Mouse (Mus musculus) embryonic facial prominence, embryonic 15.5 days (tissue): Measurements from ENCODE around the gene Dsp. TPM values are rescaled to one million over a fixed set of nuclear protein-coding genes. Genes with fewer than 3 reads are reported as not detected.

Source experiments
- ATAC-seq: fragments of 200-750 bp; cut with Nextera tagmentation; 2 replicates; pipeline ENCODE4 v1.8.0; 2017; ENCODE audit warnings: low read depth, moderate TSS enrichment; ENCODE audit not compliant: insufficient number of reproducible peaks, low FRiP score, low TSS enrichment
- H3K27ac ChIP-seq: fragments of 300-500 bp; sonication (generic); replicated peaks from 2 replicates; pipeline ENCODE4 v1.5.1; 2015; ENCODE audit warnings: mild to moderate bottlenecking, inconsistent platforms
- H3K27me3 ChIP-seq: fragments of 300-500 bp; sonication (generic); 2 replicates; pipeline ENCODE4 v1.6.1; 2015; ENCODE audit warnings: inconsistent platforms
- H3K36me3 ChIP-seq: fragments of 300-500 bp; sonication (generic); 2 replicates; pipeline ENCODE4 v1.6.1; 2015; ENCODE audit warnings: mild to moderate bottlenecking, inconsistent platforms
- H3K4me1 ChIP-seq: fragments of 300-500 bp; sonication (generic); 2 replicates; pipeline ENCODE4 v1.6.1; 2015; ENCODE audit warnings: inconsistent platforms
- H3K4me2 ChIP-seq: fragments of 300-500 bp; sonication (generic); replicated peaks from 2 replicates; pipeline ENCODE4 v1.6.1; 2015; ENCODE audit warnings: mild to moderate bottlenecking, inconsistent platforms
- H3K4me3 ChIP-seq: fragments of 300-500 bp; sonication (generic); replicated peaks from 2 replicates; pipeline ENCODE4 v1.5.1; 2015; ENCODE audit warnings: mild to moderate bottlenecking, inconsistent platforms
- H3K9ac ChIP-seq: fragments of 300-500 bp; sonication (generic); 2 replicates; pipeline ENCODE4 v1.6.1; 2015; ENCODE audit warnings: inconsistent platforms
- H3K9me3 ChIP-seq: fragments of 300-500 bp; sonication (generic); replicated peaks from 2 replicates; pipeline ENCODE4 v1.6.1; 2016; ENCODE audit warnings: inconsistent platforms
- WGBS: fragments of 180-500 bp; shearing (Covaris S2); methylation state at CpG from one replicate; pipeline ENCODE4 v1.1.7; 2015; 5-methylcytosine and 5-hydroxymethylcytosine counted together
- polyA plus RNA-seq: library from polyadenylated mRNA; unstranded; fragments of >200 nt; fragmentation: Nextera tagmentation; extraction: Ambion mirVana; gene quantifications from 2 replicates; pipeline ENCODE4 v1.2.1, GENCODE M21; 2015

The Dsp gene
- 48.5 and 57.2 TPM in 2 replicates for polyA plus RNA-seq

DNA sequence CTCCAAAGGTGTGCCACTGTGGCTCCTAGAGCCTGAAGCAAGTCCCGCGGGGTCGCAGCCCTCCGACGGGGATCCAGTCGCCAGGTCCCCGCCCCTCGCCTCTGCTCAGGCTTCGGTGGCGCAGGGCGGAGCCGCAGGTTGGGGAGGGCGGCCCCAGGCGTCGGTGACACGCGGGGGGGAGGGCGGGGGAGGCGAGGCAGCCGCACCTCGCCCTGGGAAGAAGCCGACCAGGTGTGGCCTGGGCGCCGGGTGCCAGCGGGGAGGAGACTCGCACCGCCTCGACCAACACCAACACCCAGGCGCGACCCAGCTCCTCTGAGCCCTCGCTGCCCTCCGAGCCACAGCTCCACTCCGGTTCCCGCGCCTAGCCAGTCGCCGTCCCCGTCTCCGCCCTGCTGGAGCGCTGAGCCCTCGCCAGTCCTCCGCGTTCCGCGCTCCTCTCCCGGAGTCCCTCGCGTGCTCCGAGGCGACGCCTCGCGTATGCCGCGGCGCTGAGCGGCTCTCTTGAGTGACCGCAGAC lies at the start of gene Dsp:
Gene Dsp, plus strand, starts transcription at position 226 of the 520 bp plus-strand sequence.
- ATAC-seq = peak; percentile 75
- H3K27ac ChIP-seq = peak within 1 kb of the TSS; percentile 85
- H3K4me2 ChIP-seq = peak within 1 kb of the TSS; percentile 78
- H3K4me3 ChIP-seq = peak within 1 kb of the TSS; percentile 53
- H3K9ac ChIP-seq = peak within 1 kb of the TSS; percentile 52
- peaks cover 25% of the 10 kb centered on the region for H3K4me1 ChIP-seq
- H3K27me3 ChIP-seq = peaks cover 44% of the 10 kb centered on the region
- WGBS = under 1% methylated on average over 48 of the region's 58 CpGs
- H3K36me3 ChIP-seq = no peaks in the 10 kb centered on the region
- H3K9me3 ChIP-seq = no peaks in the 10 kb centered on the region

DNA sequence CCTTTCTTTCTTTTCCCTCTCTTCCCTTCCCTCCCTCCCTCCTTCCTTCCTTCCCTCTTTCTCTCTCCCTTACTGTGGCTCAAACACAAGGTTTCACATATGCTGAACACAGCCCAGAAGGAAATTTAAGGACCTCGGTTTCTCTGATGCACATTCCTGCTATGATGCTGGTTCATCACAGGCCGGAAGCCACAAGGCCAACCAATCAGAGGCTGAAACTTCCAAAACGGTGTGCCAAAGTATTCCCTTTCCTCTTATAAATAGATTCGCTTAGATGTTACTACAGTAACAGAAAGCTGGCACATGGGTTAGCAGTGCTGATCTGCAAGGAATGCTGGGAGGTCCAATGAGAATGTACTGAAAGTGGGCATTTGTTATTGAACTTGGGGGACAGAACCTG lies 47.7 kb upstream of the Dsp start:
- ATAC-seq = no peak
- Histone ChIP-seq H3K36me3 (no peaks in the 10 kb centered on the region), H3K27me3 (no peaks in the 10 kb centered on the region), H3K27ac (no peak overlapping the region), H3K9ac (no peak overlapping the region), H3K4me3 (no peak overlapping the region), H3K9me3 (no peaks in the 10 kb centered on the region), H3K4me1 (0 out of 2 replicates have a peak, but pooled peaks cover 4% of the 10 kb centered on the region), H3K4me2 (no peak overlapping the region)
- WGBS = 52% methylated on average over 4 of the region's 4 CpGs

- Histone ChIP-seq H3K9ac (no peak overlapping the region), H3K9me3 (no peaks in the 10 kb centered on the region), H3K27me3 (no peaks in the 10 kb centered on the region), H3K4me3 (no peak overlapping the region), H3K27ac (no peak overlapping the region), H3K4me2 (no peak overlapping the region), H3K36me3 (no peaks in the 10 kb centered on the region), H3K4me1 (0 out of 2 replicates have a peak, but pooled peaks cover 4% of the 10 kb centered on the region)
- ATAC-seq = no peak
- 87% methylated on average over 10 of the region's 10 CpGs for WGBS
These were observed 46.6 kb upstream of the Dsp start for GRCm38 (mm10) chr13:38104501-38104900.

DNA sequence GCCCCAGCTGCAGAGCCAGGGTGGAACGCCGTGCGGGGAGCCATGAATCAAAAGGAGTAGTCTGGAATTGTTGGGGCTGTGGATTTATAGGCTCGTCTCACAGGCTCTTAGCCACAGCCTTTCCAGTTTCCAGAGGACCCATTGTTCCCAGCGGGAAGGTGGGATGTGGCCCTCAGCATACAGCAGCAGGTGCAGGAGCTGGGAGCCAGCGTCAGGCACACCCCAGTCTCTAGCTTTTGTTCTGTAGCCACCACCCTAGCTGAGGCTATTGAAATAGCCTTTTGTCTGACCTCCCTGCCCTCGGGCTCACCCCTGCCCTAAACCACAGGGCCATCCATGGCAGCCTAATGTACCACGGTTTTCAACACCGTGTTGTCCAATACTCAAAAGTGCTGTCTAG lies 42.0 kb upstream of the Dsp start:
- no peak overlapping the region for H3K27ac ChIP-seq
- no peak for ATAC-seq
- H3K4me1 ChIP-seq = 0 out of 2 replicates have a peak, but pooled peaks cover 4% of the 10 kb centered on the region
- no peak overlapping the region for H3K9ac ChIP-seq
- H3K4me2 ChIP-seq = no peak overlapping the region
- WGBS = 86% methylated on average over 9 of the region's 9 CpGs
- H3K4me3 ChIP-seq = no peak overlapping the region
- H3K27me3 ChIP-seq = no peaks in the 10 kb centered on the region
- no peaks in the 10 kb centered on the region for H3K36me3 ChIP-seq
- H3K9me3 ChIP-seq = no peaks in the 10 kb centered on the region

GRCm38 (mm10) chr13:38122321-38122720 lies 28.8 kb upstream of the Dsp start:
- Histone ChIP-seq H3K4me2 (no peak overlapping the region), H3K27ac (no peak overlapping the region), H3K4me3 (no peak overlapping the region), H3K9ac (no peak overlapping the region), H3K9me3 (no peaks in the 10 kb centered on the region), H3K36me3 (no peaks in the 10 kb centered on the region), H3K4me1 (no peaks in the 10 kb centered on the region), H3K27me3 (no peaks in the 10 kb centered on the region)
- 78% methylated on average over 9 of the region's 9 CpGs for whole genome bisulfite sequencing
- ATAC-seq = no peak

DNA sequence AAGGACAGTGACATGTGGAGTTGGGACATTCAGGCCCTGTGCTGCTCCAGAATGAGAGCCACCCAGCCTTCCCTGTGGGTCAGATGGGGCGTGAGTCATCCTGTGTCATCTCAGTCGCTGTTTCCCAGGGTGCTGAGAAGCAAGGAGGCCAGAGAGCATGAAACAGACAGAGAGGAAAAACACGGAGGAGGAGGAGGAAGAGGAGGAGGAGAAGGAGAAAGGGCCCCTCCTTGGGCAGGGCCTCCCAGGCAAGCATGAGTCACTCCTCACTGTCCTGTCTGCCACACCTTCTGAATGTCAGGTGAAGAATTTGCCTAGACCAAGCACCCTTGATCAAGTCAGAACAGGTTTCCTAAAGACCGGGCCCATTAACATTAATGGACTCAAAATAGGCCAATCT lies 27.4 kb upstream of the Dsp start:
- WGBS = 60% methylated on average over 4 of the region's 4 CpGs
- Histone ChIP-seq H3K36me3 (no peaks in the 10 kb centered on the region), H3K4me2 (no peak overlapping the region), H3K4me3 (no peak overlapping the region), H3K27me3 (no peaks in the 10 kb centered on the region), H3K9me3 (no peaks in the 10 kb centered on the region), H3K9ac (no peak overlapping the region), H3K4me1 (0 out of 2 replicates have a peak, but pooled peaks cover under 1% of the 10 kb centered on the region), H3K27ac (peak overlapping the region; percentile 74)
- ATAC-seq = no peak; the same call in 1 of the 2 replicates

- peak overlapping the region; percentile 52 for H3K27ac ChIP-seq
- 72% methylated on average over 3 of the region's 3 CpGs for WGBS
These were observed 23.4 kb upstream of the Dsp start for GRCm38 (mm10) chr13:38127683-38128082.

GRCm38 (mm10) chr13:38128246-38128645 lies 22.8 kb upstream of the Dsp start:
- Histone ChIP-seq H3K27me3 (no peaks in the 10 kb centered on the region), H3K4me1 (0 out of 2 replicates have a peak, but pooled peaks cover 4% of the 10 kb centered on the region), H3K9me3 (no peaks in the 10 kb centered on the region), H3K27ac (peak overlapping the region; percentile 75), H3K36me3 (no peaks in the 10 kb centered on the region), H3K4me2 (no peak overlapping the region), H3K4me3 (no peak overlapping the region), H3K9ac (no peak overlapping the region)
- no peak for ATAC-seq
- 43% methylated on average over 3 of the region's 3 CpGs for WGBS

More at GRCm38 (mm10) chr13:38127683-38128082, 23.4 kb upstream of the Dsp start:
- Histone ChIP-seq H3K9ac (no peak overlapping the region), H3K4me3 (no peak overlapping the region), H3K9me3 (no peaks in the 10 kb centered on the region), H3K27me3 (no peaks in the 10 kb centered on the region), H3K4me2 (no peak overlapping the region), H3K4me1 (0 out of 2 replicates have a peak, but pooled peaks cover 4% of the 10 kb centered on the region), H3K36me3 (no peaks in the 10 kb centered on the region)
- ATAC-seq = no peak

GRCm38 (mm10) chr13:38129492-38129891 lies 21.6 kb upstream of the Dsp start:
- WGBS = 78% methylated on average over 2 of the region's 2 CpGs
- Histone ChIP-seq H3K27ac (no peak overlapping the region), H3K9me3 (no peaks in the 10 kb centered on the region), H3K36me3 (no peaks in the 10 kb centered on the region), H3K27me3 (no peaks in the 10 kb centered on the region), H3K9ac (no peak overlapping the region), H3K4me1 (0 out of 2 replicates have a peak, but pooled peaks cover 4% of the 10 kb centered on the region), H3K4me3 (no peak overlapping the region), H3K4me2 (no peak overlapping the region)
- ATAC-seq = no peak

DNA sequence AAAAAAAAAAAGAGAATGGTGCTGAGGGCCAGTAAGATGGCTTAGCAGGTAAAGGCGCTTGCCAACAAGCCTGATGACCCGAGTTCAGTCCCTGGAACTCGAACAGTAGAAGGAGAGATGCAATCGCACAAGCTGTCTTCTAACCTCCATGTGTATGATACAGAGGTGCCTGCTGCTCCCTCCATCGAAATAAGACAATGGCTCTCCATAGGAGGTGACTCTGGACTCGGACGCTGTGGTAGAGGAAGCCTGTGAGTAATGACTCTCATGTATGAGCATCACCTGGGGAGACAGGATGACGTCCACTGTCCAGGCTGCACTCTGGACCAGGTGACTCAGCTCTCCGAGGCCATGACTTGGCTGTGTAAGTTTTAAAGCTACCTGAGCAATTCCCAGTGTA lies 21.0 kb upstream of the Dsp start:
- H3K27me3 ChIP-seq = no peaks in the 10 kb centered on the region
- H3K36me3 ChIP-seq = no peaks in the 10 kb centered on the region
- no peaks in the 10 kb centered on the region for H3K9me3 ChIP-seq
- no peak overlapping the region for H3K9ac ChIP-seq
- ATAC-seq = no peak
- no peak overlapping the region for H3K27ac ChIP-seq
- 0 out of 2 replicates have a peak, but pooled peaks cover 4% of the 10 kb centered on the region for H3K4me1 ChIP-seq
- no peak overlapping the region for H3K4me3 ChIP-seq
- no peak overlapping the region for H3K4me2 ChIP-seq
- WGBS = 92% methylated on average over 9 of the region's 9 CpGs

DNA sequence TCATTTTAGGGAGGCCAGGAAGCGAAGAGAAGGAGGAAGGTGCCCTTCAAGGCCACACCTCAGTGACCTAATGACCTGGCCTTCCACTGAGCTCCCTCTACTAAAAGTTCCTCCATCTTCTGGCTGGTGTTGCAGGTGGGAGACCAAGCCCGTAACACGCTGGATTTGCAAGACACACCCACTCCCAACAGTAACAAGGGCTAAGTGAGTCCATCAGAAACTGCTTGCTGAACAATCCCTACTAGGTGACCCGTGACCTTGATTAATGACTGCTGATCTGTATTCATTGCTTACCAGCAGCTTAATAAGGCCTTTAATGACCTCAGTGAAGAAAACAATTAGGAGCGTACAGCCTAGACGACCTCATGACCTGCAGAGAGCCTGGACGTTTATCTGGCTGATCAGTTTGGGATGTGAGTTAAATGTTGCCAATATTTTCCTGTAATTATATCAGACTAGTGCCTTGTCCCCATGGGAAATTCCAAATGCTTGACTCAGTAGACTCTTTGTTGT lies 18.0 kb upstream of the Dsp start:
- H3K9me3 ChIP-seq = no peaks in the 10 kb centered on the region
- H3K9ac ChIP-seq = no peak overlapping the region
- H3K36me3 ChIP-seq = no peaks in the 10 kb centered on the region
- H3K4me1 ChIP-seq = 0 out of 2 replicates have a peak, but pooled peaks cover 4% of the 10 kb centered on the region
- no peak for ATAC-seq
- 40% methylated on average over 7 of the region's 7 CpGs for WGBS
- H3K4me3 ChIP-seq = no peak overlapping the region
- H3K27ac ChIP-seq = no peak overlapping the region
- H3K27me3 ChIP-seq = no peaks in the 10 kb centered on the region
- H3K4me2 ChIP-seq = no peak overlapping the region

GRCm38 (mm10) chr13:38140521-38140920 lies 10.6 kb upstream of the Dsp start:
- H3K9me3 ChIP-seq = no peaks in the 10 kb centered on the region
- H3K4me2 ChIP-seq = no peak overlapping the region
- H3K9ac ChIP-seq = no peak overlapping the region
- no peak overlapping the region for H3K27ac ChIP-seq
- H3K27me3 ChIP-seq = no peaks in the 10 kb centered on the region
- H3K4me3 ChIP-seq = no peak overlapping the region
- no peak for ATAC-seq
- 0 out of 2 replicates have a peak, but pooled peaks cover 3% of the 10 kb centered on the region for H3K4me1 ChIP-seq
- WGBS = 47% methylated on average over 1 of the region's 1 CpGs
- H3K36me3 ChIP-seq = no peaks in the 10 kb centered on the region
